Mouse (Mus musculus) liver, postnatal 0 days (tissue): ENCODE measurements around the gene Tmc3.

Source experiments
- CTCF ChIP-seq: sonication (generic); IDR thresholded peaks from 2 replicates; pipeline ENCODE4 v1.5.1; 2016; ENCODE audit warnings: antibody characterized with exemption, low read depth
- EP300 ChIP-seq: IDR thresholded peaks from 2 replicates; pipeline ENCODE4 v1.6.1; 2016; ENCODE audit warnings: antibody characterized with exemption, low read depth, mild to moderate bottlenecking

GRCm38 (mm10) chr7:83580946-83581345, 3.8 kb upstream of the Tmc3 start:
- no peak for TF ChIP-seq CTCF
- TF ChIP-seq EP300: no peak
